Mouse (Mus musculus) kidney, postnatal 0 days (tissue): ENCODE data around the gene Hnrnpul1. TPM values are rescaled to one million over a fixed set of nuclear protein-coding genes. Genes with fewer than 3 reads are reported as not detected.

Source experiments
- ATAC-seq: fragments of 200-750 bp; cut with Nextera tagmentation; replicated peaks from 2 replicates; pipeline ENCODE4 v1.8.0; 2017; ENCODE audit warnings: low read depth, moderate number of reproducible peaks, moderate TSS enrichment, moderate library complexity; ENCODE audit not compliant: low FRiP score
- DNase-seq: peaks from one replicate; pipeline ENCODE4 v3.0.0-alpha.2; 2016; ENCODE audit warnings: low spot score
- H3K27ac ChIP-seq: fragments of 300-500 bp; sonication (generic); 2 replicates; pipeline ENCODE4 v1.5.1; 2014; ENCODE audit warnings: mild to moderate bottlenecking
- H3K27me3 ChIP-seq: fragments of 300-500 bp; sonication (generic); 2 replicates; pipeline ENCODE4 v1.6.1; 2014; ENCODE audit warnings: low read length, mixed read lengths; ENCODE audit not compliant: insufficient read depth
- H3K36me3 ChIP-seq: fragments of 300-500 bp; sonication (generic); 2 replicates; pipeline ENCODE4 v1.6.1; 2014; ENCODE audit warnings: low read length, mixed read lengths; ENCODE audit not compliant: insufficient read depth
- H3K4me1 ChIP-seq: fragments of 300-500 bp; sonication (generic); replicated peaks from 2 replicates; pipeline ENCODE4 v1.6.1; 2014; ENCODE audit warnings: antibody characterized with exemption, low read length, mixed read lengths; ENCODE audit not compliant: insufficient read depth
- H3K4me2 ChIP-seq: fragments of 300-500 bp; sonication (generic); 2 replicates; pipeline ENCODE4 v1.6.1; 2014; ENCODE audit warnings: mild to moderate bottlenecking, low read length, moderate library complexity, mixed read lengths
- H3K4me3 ChIP-seq: fragments of 300-500 bp; sonication (generic); replicated peaks from 2 replicates; pipeline ENCODE4 v1.5.1; 2014; ENCODE audit warnings: low read depth, low read length
- H3K9ac ChIP-seq: fragments of 300-500 bp; sonication (generic); 2 replicates; pipeline ENCODE4 v1.6.1; 2014; ENCODE audit warnings: low read depth, low read length
- H3K9me3 ChIP-seq: fragments of 300-500 bp; sonication (generic); replicated peaks from 2 replicates; pipeline ENCODE4 v1.6.1; 2016; ENCODE audit warnings: low read length, inconsistent platforms, mixed read lengths
- CTCF ChIP-seq: IDR thresholded peaks from 2 replicates; pipeline ENCODE4 v1.5.1; 2016; ENCODE audit warnings: antibody characterized with exemption, low read depth, mild to moderate bottlenecking, moderate library complexity
- WGBS: fragments of 180-500 bp; shearing (Covaris S2); extraction: QIAGEN DNeasy Blood & Tissue Kit; methylation state at CpG from one replicate; pipeline ENCODE4 v1.1.7; 2014; 5-methylcytosine and 5-hydroxymethylcytosine counted together
- polyA plus RNA-seq: library from polyadenylated mRNA; unstranded; fragments of >200 nt; fragmentation: Nextera tagmentation; extraction: Ambion mirVana; gene quantifications from 2 replicates; pipeline ENCODE4 v1.2.1, GENCODE M21; 2015

Gene Hnrnpul1
- polyA plus RNA-seq, 1 experiment from 2014 or later, result 56.0 TPM

GRCm38 (mm10) chr7:25764221-25764620 lies 9.7 kb upstream of the Hnrnpul1 start:
- Histone ChIP-seq H3K4me1 (no peaks in the 10 kb centered on the region), H3K4me2 (no peak overlapping the region; the same call in 1 of the 2 replicates), H3K27me3 (no peaks in the 10 kb centered on the region), H3K9me3 (no peaks in the 10 kb centered on the region), H3K9ac (no peak overlapping the region), H3K36me3 (peaks cover 25% of the 10 kb centered on the region; the same call in 1 of the 2 replicates), H3K27ac (peak overlapping the region; percentile 85), H3K4me3 (no peak overlapping the region)
- no peak for TF ChIP-seq CTCF
- 48% methylated on average over 5 of the region's 5 CpGs for WGBS
- peak; percentile 84 for DNase-seq
- peak; percentile 23; the same call in 1 of the 2 replicates for ATAC-seq

DNA sequence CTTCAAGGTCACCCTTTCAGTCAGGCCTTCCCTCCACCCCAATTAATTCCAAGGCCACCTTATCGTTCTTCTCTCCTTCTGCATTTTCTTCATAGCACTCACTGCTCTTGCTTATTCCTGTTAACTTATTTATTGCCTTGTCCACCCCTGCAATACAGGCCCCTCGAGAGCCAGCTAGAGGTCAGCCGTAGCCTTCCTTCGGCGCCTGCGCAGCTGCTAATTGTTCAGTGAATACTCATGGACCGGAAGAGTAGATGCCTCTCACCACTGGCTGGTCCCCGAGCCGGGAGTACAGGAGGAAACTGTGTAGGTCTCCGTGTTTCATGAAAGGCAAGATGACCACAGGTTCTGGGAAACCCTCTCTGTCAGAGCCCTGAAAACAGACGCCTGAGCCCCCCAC lies 9.1 kb upstream of the Hnrnpul1 start:
- Histone ChIP-seq H3K4me1 (no peaks in the 10 kb centered on the region), H3K27me3 (no peaks in the 10 kb centered on the region), H3K27ac (peak overlapping the region; percentile 85), H3K9ac (no peak overlapping the region), H3K9me3 (no peaks in the 10 kb centered on the region), H3K4me2 (no peak overlapping the region; the same call in 1 of the 2 replicates), H3K36me3 (peaks cover 25% of the 10 kb centered on the region; the same call in 1 of the 2 replicates), H3K4me3 (no peak overlapping the region)
- DNase-seq (peak; percentile 90), ATAC-seq (peak; percentile 61; the same call in 1 of the 2 replicates)
- TF ChIP-seq CTCF, result no peak
- 46% methylated on average over 11 of the region's 11 CpGs for WGBS

- H3K4me3 ChIP-seq, result no peak overlapping the region
- no peaks in the 10 kb centered on the region for H3K9me3 ChIP-seq
- ATAC-seq (no peak), DNase-seq (no peak)
- TF ChIP-seq CTCF, result no peak
- 0 out of 2 replicates have a peak, but pooled peaks cover 14% of the 10 kb centered on the region for H3K36me3 ChIP-seq
- H3K4me2 ChIP-seq, result no peak overlapping the region
- H3K9ac ChIP-seq, result no peak overlapping the region
- H3K27me3 ChIP-seq, result no peaks in the 10 kb centered on the region
- 74% methylated on average over 10 of the region's 10 CpGs for WGBS
- H3K4me1 ChIP-seq, result no peaks in the 10 kb centered on the region
- no peak overlapping the region for H3K27ac ChIP-seq
Measured at GRCm38 (mm10) chr7:25761354-25761753, 6.8 kb upstream of the Hnrnpul1 start.

GRCm38 (mm10) chr7:25756011-25756410 lies 1.5 kb upstream of the Hnrnpul1 start:
- Histone ChIP-seq H3K4me2 (peak overlapping the region; percentile 88), H3K9me3 (no peaks in the 10 kb centered on the region), H3K4me1 (peaks cover 9% of the 10 kb centered on the region), H3K27me3 (no peaks in the 10 kb centered on the region), H3K4me3 (peak overlapping the region; percentile 93), H3K9ac (peak overlapping the region; percentile 54), H3K36me3 (peaks cover 8% of the 10 kb centered on the region; the same call in 1 of the 2 replicates), H3K27ac (peak overlapping the region; percentile 99)
- ATAC-seq (peak; percentile 31), DNase-seq (peak; percentile 97)
- under 1% methylated on average over 18 of the region's 18 CpGs for WGBS
- TF ChIP-seq CTCF, result peak; percentile 89

GRCm38 (mm10) chr7:25755468-25755833 lies 894 bp upstream of the Hnrnpul1 start:
- Histone ChIP-seq H3K4me2 (peak overlapping the region; percentile 88), H3K4me3 (peak overlapping the region; percentile 93), H3K27me3 (no peaks in the 10 kb centered on the region), H3K9ac (peak overlapping the region; percentile 54), H3K9me3 (no peaks in the 10 kb centered on the region), H3K4me1 (peaks cover 9% of the 10 kb centered on the region), H3K36me3 (peaks cover 11% of the 10 kb centered on the region), H3K27ac (peak overlapping the region; percentile 99)
- TF ChIP-seq CTCF, result no peak
- ATAC-seq, result peak; percentile 57
- WGBS, result under 1% methylated on average over 15 of the region's 15 CpGs
- no peak for DNase-seq

- ATAC-seq, result no peak
- peak overlapping the region; percentile 99 for H3K27ac ChIP-seq
- no peaks in the 10 kb centered on the region for H3K9me3 ChIP-seq
Measured at GRCm38 (mm10) chr7:25754439-25754737, 169 bp downstream of the Hnrnpul1 start.

More at GRCm38 (mm10) chr7:25754439-25754737, 169 bp downstream of the Hnrnpul1 start:
- Histone ChIP-seq H3K4me1 (peaks cover 9% of the 10 kb centered on the region), H3K9ac (peak overlapping the region; percentile 99), H3K4me3 (peak overlapping the region; percentile 93), H3K36me3 (peaks cover 16% of the 10 kb centered on the region), H3K27me3 (no peaks in the 10 kb centered on the region), H3K4me2 (peak overlapping the region; percentile 86)
- under 1% methylated on average over 30 of the region's 30 CpGs for WGBS
- DNase-seq, result no peak
- TF ChIP-seq CTCF, result peak; percentile 26; the same call in 1 of the 2 replicates
